Mouse (Mus musculus) neural tube, embryonic 14.5 days (tissue): ENCODE results near the gene Appbp2. TPM values are rescaled to one million over a fixed set of nuclear protein-coding genes. Genes with fewer than 3 reads are reported as not detected.

ENCODE experiments used
- ATAC-seq: fragments of 200-750 bp; cut with Nextera tagmentation; 2 replicates; pipeline ENCODE4 v1.8.0; 2017; ENCODE audit warnings: low read depth, mild to moderate bottlenecking, moderate TSS enrichment, moderate library complexity
- H3K27ac ChIP-seq: fragments of 300-500 bp; sonication (generic); 2 replicates; pipeline ENCODE4 v1.5.1; 2014; ENCODE audit warnings: low read depth, mild to moderate bottlenecking, control low read depth, low read length, moderate library complexity, mixed read lengths
- H3K27me3 ChIP-seq: fragments of 300-500 bp; sonication (generic); 2 replicates; pipeline ENCODE4 v1.6.1; 2014; ENCODE audit warnings: low read length; ENCODE audit not compliant: control insufficient read depth, insufficient read depth
- H3K36me3 ChIP-seq: fragments of 300-500 bp; sonication (generic); 2 replicates; pipeline ENCODE4 v1.6.1; 2014; ENCODE audit warnings: low read length, mixed read lengths; ENCODE audit not compliant: control insufficient read depth, insufficient read depth
- H3K4me1 ChIP-seq: fragments of 300-500 bp; sonication (generic); 2 replicates; pipeline ENCODE4 v1.6.1; 2014; ENCODE audit warnings: low read length; ENCODE audit not compliant: control insufficient read depth, insufficient read depth
- H3K4me2 ChIP-seq: fragments of 300-500 bp; sonication (generic); 2 replicates; pipeline ENCODE4 v1.6.1; 2014; ENCODE audit warnings: mild to moderate bottlenecking, low read depth, low read length, control low read depth
- H3K4me3 ChIP-seq: fragments of 300-500 bp; sonication (generic); 2 replicates; pipeline ENCODE4 v1.5.1; 2014; ENCODE audit warnings: low read depth, low read length, control low read depth, mixed read lengths
- H3K9ac ChIP-seq: fragments of 300-500 bp; sonication (generic); replicated peaks from 2 replicates; pipeline ENCODE4 v1.6.1; 2014; ENCODE audit warnings: low read depth, mild to moderate bottlenecking, control low read depth, low read length, mixed read lengths
- H3K9me3 ChIP-seq: fragments of 300-500 bp; sonication (generic); 2 replicates; pipeline ENCODE4 v1.6.1; 2016; ENCODE audit warnings: low read length; ENCODE audit not compliant: control insufficient read depth
- WGBS: fragments of 180-500 bp; shearing (Covaris S2); extraction: QIAGEN DNeasy Blood & Tissue Kit; methylation state at CpG from one replicate; pipeline ENCODE4 v1.1.7; 2014; 5-methylcytosine and 5-hydroxymethylcytosine counted together
- polyA plus RNA-seq: library from polyadenylated mRNA; unstranded; fragments of >200 nt; fragmentation: Nextera tagmentation; extraction: Ambion mirVana; gene quantifications from 2 replicates; pipeline ENCODE4 v1.2.1, GENCODE M21; 2014

The Appbp2 gene
- polyA plus RNA-seq, 1 experiment from 2014 or later: 61.0 TPM

GRCm38 (mm10) chr11:85261192-85261591 lies 26.3 kb upstream of the Appbp2 start:
- H3K4me3 ChIP-seq: no peak overlapping the region
- no peaks in the 10 kb centered on the region for H3K9me3 ChIP-seq
- H3K27ac ChIP-seq: no peak overlapping the region
- WGBS: 33% methylated on average over 7 of the region's 7 CpGs
- no peaks in the 10 kb centered on the region for H3K36me3 ChIP-seq
- H3K4me2 ChIP-seq: no peak overlapping the region
- ATAC-seq: no peak
- no peaks in the 10 kb centered on the region for H3K4me1 ChIP-seq
- H3K9ac ChIP-seq: no peak overlapping the region
- no peaks in the 10 kb centered on the region for H3K27me3 ChIP-seq

DNA sequence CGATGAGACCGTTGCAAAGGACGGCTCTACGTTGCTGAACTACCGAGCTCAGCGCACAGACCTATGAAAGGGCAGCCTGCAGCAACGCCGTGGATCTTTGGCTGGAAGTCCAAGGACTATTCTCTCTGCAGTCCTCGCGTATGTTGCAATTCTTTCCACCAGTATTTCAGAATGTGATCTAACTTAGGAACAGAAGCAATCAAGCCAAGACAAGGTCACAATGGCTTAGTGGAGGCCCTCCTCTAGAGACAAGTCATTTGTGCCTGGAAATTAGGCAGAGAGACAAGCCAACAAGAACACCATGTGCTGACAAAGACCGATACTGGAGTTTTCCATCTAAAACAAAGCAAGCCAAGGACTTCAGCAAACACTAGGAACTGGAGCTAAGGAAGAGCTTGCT lies 24.0 kb upstream of the Appbp2 start:
- Histone ChIP-seq H3K27ac (no peak overlapping the region), H3K9me3 (no peaks in the 10 kb centered on the region), H3K9ac (no peak overlapping the region), H3K4me1 (no peaks in the 10 kb centered on the region), H3K4me3 (no peak overlapping the region), H3K4me2 (no peak overlapping the region), H3K36me3 (no peaks in the 10 kb centered on the region), H3K27me3 (no peaks in the 10 kb centered on the region)
- 92% methylated on average over 11 of the region's 11 CpGs for WGBS
- no peak for ATAC-seq

DNA sequence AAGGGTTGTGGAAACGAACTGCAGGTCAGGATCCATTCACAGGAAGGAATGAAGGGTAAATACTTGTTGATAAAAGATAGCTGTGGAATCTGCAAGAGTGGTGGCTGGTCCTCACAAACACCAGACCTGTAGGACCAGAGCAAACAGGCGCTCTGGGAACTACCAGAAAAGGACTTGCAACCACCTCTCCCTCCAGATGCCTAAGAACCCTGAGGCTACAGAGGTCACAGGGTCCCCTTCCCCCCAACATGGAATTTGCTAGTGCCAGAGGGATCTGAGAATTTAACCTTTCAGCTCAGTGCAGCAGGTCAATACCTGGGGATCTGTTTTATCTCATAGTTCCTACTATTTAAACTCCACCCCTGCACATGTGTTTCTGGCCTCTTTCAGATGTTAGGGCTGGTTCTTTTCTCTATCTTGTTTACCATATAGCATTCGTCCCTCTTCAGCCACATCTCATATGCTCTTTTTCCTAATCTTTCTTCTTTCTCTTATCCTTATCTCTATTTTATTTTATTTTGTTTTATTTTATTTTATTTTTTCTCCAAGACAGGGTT lies 20.6 kb upstream of the Appbp2 start:
- Histone ChIP-seq H3K9ac (no peak overlapping the region), H3K27me3 (no peaks in the 10 kb centered on the region), H3K4me2 (no peak overlapping the region), H3K36me3 (no peaks in the 10 kb centered on the region), H3K4me3 (no peak overlapping the region), H3K4me1 (no peaks in the 10 kb centered on the region), H3K9me3 (no peaks in the 10 kb centered on the region), H3K27ac (no peak overlapping the region)
- WGBS: 72% methylated on average over 3 of the region's 3 CpGs
- no peak for ATAC-seq

DNA sequence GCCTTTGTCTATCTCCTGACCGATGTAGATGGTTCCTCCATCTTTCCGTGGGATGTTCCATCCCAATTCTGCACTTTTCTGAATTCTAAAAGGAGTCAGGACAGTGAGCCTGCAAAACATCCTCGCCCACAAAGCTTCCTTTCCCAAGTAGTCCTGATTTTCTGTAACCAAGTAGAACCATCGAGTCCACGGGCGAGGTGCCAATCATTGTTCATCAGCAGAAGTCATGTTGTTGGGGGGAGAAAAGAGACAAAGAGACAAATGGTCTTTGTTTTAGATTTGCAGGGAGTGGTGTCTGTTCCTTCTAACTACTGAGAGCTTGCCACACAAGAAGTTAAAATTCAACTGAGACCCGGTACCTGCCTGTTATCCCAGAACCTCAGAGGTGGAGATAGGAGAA lies 18.7 kb upstream of the Appbp2 start:
- 79% methylated on average over 7 of the region's 7 CpGs for WGBS
- H3K27me3 ChIP-seq: no peaks in the 10 kb centered on the region
- H3K27ac ChIP-seq: no peak overlapping the region
- H3K4me1 ChIP-seq: no peaks in the 10 kb centered on the region
- no peak overlapping the region for H3K9ac ChIP-seq
- no peak overlapping the region for H3K4me3 ChIP-seq
- no peaks in the 10 kb centered on the region for H3K9me3 ChIP-seq
- ATAC-seq: no peak
- no peak overlapping the region for H3K4me2 ChIP-seq
- no peaks in the 10 kb centered on the region for H3K36me3 ChIP-seq

DNA sequence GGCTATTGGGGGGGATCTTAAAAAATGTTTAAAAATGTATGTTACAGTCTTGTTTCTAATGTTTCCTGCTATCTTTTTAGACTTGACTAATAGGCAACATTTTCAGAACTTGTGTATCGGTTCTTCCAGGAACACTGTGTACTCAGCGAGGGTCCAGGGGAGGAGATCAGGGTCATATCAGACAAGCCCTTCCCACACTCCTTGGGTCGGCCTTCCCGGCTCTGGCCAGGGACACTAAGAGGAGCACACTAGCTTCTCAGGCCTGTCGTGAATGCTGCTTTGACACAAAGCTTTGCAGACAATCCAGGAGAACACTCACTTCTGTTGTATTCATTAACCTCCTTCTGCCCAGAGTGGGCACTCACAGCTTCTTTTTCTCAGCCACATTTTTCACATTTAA lies 18.1 kb upstream of the Appbp2 start:
- Histone ChIP-seq H3K4me1 (no peaks in the 10 kb centered on the region), H3K27ac (no peak overlapping the region), H3K4me3 (no peak overlapping the region), H3K36me3 (no peaks in the 10 kb centered on the region), H3K9ac (no peak overlapping the region), H3K4me2 (no peak overlapping the region), H3K9me3 (no peaks in the 10 kb centered on the region), H3K27me3 (no peaks in the 10 kb centered on the region)
- 72% methylated on average over 5 of the region's 5 CpGs for WGBS
- no peak for ATAC-seq

DNA sequence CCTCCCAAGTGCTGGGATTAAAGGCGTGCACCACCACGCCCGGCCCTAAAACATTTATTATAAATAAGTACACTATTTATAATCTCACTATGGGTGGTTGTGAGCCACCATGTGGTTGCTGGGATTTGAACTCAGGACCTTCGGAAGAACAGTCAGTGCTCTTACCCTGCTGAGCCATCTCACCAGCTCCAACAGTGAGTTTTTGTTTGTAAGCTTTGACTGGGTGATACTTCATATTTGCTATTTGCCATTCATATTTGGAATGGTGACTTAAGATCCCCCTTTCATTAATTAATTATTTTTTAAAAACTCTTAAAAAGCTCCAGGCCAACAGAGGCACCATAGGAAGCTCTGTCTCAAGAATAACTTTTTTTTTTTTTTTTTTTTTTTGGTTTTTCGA lies 17.0 kb upstream of the Appbp2 start:
- H3K4me3 ChIP-seq: no peak overlapping the region
- no peaks in the 10 kb centered on the region for H3K4me1 ChIP-seq
- H3K27me3 ChIP-seq: no peaks in the 10 kb centered on the region
- no peak for ATAC-seq
- no peaks in the 10 kb centered on the region for H3K9me3 ChIP-seq
- WGBS: 98% methylated on average over 5 of the region's 5 CpGs
- H3K27ac ChIP-seq: no peak overlapping the region
- H3K9ac ChIP-seq: no peak overlapping the region
- H3K4me2 ChIP-seq: no peak overlapping the region
- H3K36me3 ChIP-seq: no peaks in the 10 kb centered on the region

DNA sequence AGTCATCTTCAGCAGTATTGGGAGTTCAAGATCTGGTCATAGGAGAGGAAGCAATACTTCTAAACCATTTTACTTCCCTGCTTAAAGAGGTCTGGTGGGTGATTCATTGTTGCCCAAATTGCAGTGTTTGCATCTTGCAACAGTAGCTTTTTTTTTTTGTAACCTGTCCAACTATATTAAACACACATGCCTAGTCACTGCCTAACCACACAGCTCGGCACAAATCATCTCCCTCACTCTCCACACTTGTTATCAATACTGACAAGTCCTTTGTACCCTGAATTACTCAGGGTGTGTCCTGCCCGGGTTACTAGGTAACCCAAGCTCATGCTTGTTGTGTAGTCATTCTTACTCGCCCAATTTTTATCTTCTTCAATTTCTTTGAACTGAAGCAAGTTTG lies 15.5 kb upstream of the Appbp2 start:
- no peak for ATAC-seq

GRCm38 (mm10) chr11:85249338-85249737 lies 14.4 kb upstream of the Appbp2 start:
- H3K4me2 ChIP-seq: no peak overlapping the region
- WGBS: 83% methylated on average over 3 of the region's 3 CpGs
- no peaks in the 10 kb centered on the region for H3K9me3 ChIP-seq
- no peaks in the 10 kb centered on the region for H3K36me3 ChIP-seq
- H3K27me3 ChIP-seq: no peaks in the 10 kb centered on the region
- H3K4me1 ChIP-seq: no peaks in the 10 kb centered on the region
- H3K4me3 ChIP-seq: no peak overlapping the region
- H3K9ac ChIP-seq: no peak overlapping the region
- no peak overlapping the region for H3K27ac ChIP-seq
- ATAC-seq: no peak

More for the DNA sequence above, 15.5 kb upstream of the Appbp2 start:
- Histone ChIP-seq H3K27me3 (no peaks in the 10 kb centered on the region), H3K9ac (no peak overlapping the region), H3K4me1 (no peaks in the 10 kb centered on the region), H3K27ac (no peak overlapping the region), H3K36me3 (no peaks in the 10 kb centered on the region), H3K9me3 (no peaks in the 10 kb centered on the region), H3K4me2 (no peak overlapping the region), H3K4me3 (no peak overlapping the region)
- 61% methylated on average over 3 of the region's 3 CpGs for WGBS

DNA sequence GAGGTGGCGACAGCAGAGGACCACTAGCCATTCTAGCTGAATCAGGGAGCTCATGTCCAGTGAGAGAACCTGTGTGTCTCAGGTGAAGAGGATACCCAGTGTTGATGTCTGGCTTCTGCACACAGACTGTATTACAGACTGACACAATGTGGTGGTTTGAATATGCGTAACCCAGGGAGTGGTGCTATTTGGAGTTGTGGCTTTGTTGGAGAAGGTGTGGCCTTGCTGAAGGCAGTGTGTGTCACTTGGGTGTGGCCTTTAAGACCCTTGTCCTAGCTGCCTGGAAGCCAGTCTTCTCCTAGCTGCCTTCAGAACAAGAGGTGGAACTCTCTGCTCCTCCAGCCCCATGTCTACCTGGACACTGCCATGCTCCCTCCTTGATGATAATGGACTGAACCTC lies 13.2 kb upstream of the Appbp2 start:
- 98% methylated on average over 2 of the region's 2 CpGs for WGBS
- Histone ChIP-seq H3K4me1 (no peaks in the 10 kb centered on the region), H3K4me2 (no peak overlapping the region), H3K9me3 (no peaks in the 10 kb centered on the region), H3K9ac (no peak overlapping the region), H3K27me3 (no peaks in the 10 kb centered on the region), H3K36me3 (no peaks in the 10 kb centered on the region), H3K4me3 (no peak overlapping the region), H3K27ac (no peak overlapping the region)
- ATAC-seq: no peak
